Mouse (Mus musculus) brain, embryonic 14.5 days (tissue): ENCODE measurements at regions not wholly inside any gene's neighbourhood (a gene's known extent, or its start where the extent isn't known, plus 50 kb on each side); places are given as distances from the start of the nearest gene placed in this dataset.

ENCODE experiments used
- CTCF ChIP-seq: fragments of 200-500 bp; IDR thresholded peaks from 2 replicates; pipeline ENCODE4 v1.5.1; 2012; ENCODE audit warnings: inconsistent platforms, mild to moderate bottlenecking, moderate library complexity, borderline replicate concordance; ENCODE audit not compliant: insufficient read depth, insufficient read length; ENCODE audit errors: extremely low read depth
- POLR2A ChIP-seq: fragments of 200-500 bp; IDR thresholded peaks from 2 replicates; pipeline ENCODE4 v1.6.1; 2012; ENCODE audit warnings: mild to moderate bottlenecking, inconsistent platforms, borderline replicate concordance; ENCODE audit not compliant: poor library complexity, insufficient read depth, insufficient read length, severe bottlenecking; ENCODE audit errors: extremely low read depth

DNA sequence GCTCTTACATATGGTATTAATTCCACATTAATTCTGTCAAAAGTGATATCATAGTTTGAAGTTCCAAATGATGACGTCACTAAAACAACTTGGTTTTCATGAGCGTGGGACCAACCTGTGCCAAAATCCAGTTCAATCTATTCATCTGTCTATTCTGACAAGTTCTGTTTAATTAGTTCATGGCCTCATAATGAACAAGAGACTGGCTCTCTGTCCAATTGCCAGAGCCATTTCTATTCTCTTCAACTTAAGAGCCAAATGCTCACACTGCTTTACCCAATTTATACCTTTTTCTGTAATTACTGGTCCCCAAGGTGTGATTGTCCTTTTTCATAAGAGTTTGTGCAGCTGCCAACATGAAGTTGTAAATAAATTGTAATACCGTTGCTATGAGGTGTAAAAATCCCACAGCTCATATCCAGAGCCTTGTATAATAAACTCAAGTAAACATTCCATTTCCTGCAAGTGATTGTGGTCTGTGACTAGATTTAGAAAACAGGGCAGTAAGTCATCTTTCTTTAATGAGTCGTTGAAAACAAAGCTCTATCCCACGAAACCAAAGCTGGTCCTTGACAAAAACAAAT, 446.2 kb downstream of the Rab28 start:
- TF ChIP-seq POLR2A = no peak
- TF ChIP-seq CTCF = no peak
